Mouse (Mus musculus) CH12.LX (cell line): ENCODE data around the gene Gm49416. TPM values are rescaled to one million over a fixed set of nuclear protein-coding genes. Genes with fewer than 3 reads are reported as not detected.

Source experiments
- DNase-seq: peaks from one replicate; pipeline ENCODE4 v3.0.0-alpha.2; 2013; ENCODE audit errors: extremely low read depth
- H3K27ac ChIP-seq: 2 replicates; pipeline ENCODE4 v1.5.1; 2012; ENCODE audit warnings: low read depth, mild to moderate bottlenecking, control low read depth, moderate library complexity; ENCODE audit not compliant: insufficient read depth
- H3K27me3 ChIP-seq: replicated peaks from 2 replicates; pipeline ENCODE3; 2012; ENCODE audit warnings: inconsistent platforms
- H3K36me3 ChIP-seq, 2 experiments: replicated peaks in 1 of 2; 2 replicates each; pipeline versions ENCODE3 to v1.6.1; 2012; ENCODE audit warnings: inconsistent platforms in 1 of 2, low read length in 1 of 2, mild to moderate bottlenecking in 1 of 2, mixed read lengths in 1 of 2, moderate library complexity in 1 of 2; ENCODE audit not compliant: control insufficient read depth in 1 of 2, insufficient read depth in 1 of 2
- H3K4me1 ChIP-seq, 2 experiments: 2 replicates each; pipeline ENCODE4 v1.6.1; 2012; ENCODE audit warnings: inconsistent platforms in 1 of 2, moderate library complexity in 1 of 2; ENCODE audit not compliant: insufficient read depth in 2 of 2, control insufficient read depth in 1 of 2
- H3K4me2 ChIP-seq: 2 replicates; pipeline ENCODE4 v1.6.1; 2012; ENCODE audit warnings: low read depth, mild to moderate bottlenecking, control low read depth; ENCODE audit not compliant: poor library complexity, insufficient read depth, severe bottlenecking
- H3K4me3 ChIP-seq, 3 experiments: fragments of 150-350 bp in 1 of 3; sonication (generic) in 1 of 3; replicated peaks in 1 of 3; 2 replicates each; pipeline versions ENCODE3 to v1.5.1; 2011 to 2012; ENCODE audit warnings: low read depth in 2 of 3, low read length in 2 of 3, mild to moderate bottlenecking in 2 of 3, moderate library complexity in 2 of 3, control low read depth in 1 of 3, improper control_type of control experiment in 1 of 3, inconsistent platforms in 1 of 3, mixed read lengths in 1 of 3; ENCODE audit not compliant: poor library complexity in 1 of 3
- H3K79me2 ChIP-seq: replicated peaks from 2 replicates; pipeline ENCODE4 v1.6.1; 2012; ENCODE audit warnings: mild to moderate bottlenecking, moderate library complexity; ENCODE audit not compliant: control insufficient read depth, poor library complexity, insufficient read depth, severe bottlenecking; ENCODE audit errors: extremely low read depth
- H3K9ac ChIP-seq: 2 replicates; pipeline ENCODE4 v1.6.1; 2012; ENCODE audit warnings: low read depth, mild to moderate bottlenecking, control low read depth, moderate library complexity; ENCODE audit not compliant: insufficient read depth
- H3K9me3 ChIP-seq: replicated peaks from 2 replicates; pipeline ENCODE3; 2012; ENCODE audit warnings: low read length, inconsistent platforms, mixed read lengths
- BHLHE40 ChIP-seq: IDR thresholded peaks from 2 replicates; pipeline ENCODE4 v1.6.1; 2011; ENCODE audit warnings: mild to moderate bottlenecking, low read depth, low read length, improper control_type of control experiment
- CHD1 ChIP-seq: IDR thresholded peaks from 2 replicates; pipeline ENCODE4 v1.6.1; 2012; ENCODE audit warnings: low read depth, low read length, improper control_type of control experiment, inconsistent platforms
- E2F4 ChIP-seq: IDR thresholded peaks from 2 replicates; pipeline ENCODE4 v1.6.1; 2011; ENCODE audit warnings: low read depth, low read length, improper control_type of control experiment; ENCODE audit not compliant: insufficient replicate concordance
- ELF1 ChIP-seq: IDR thresholded peaks from 2 replicates; pipeline ENCODE4 v1.6.1; 2014; ENCODE audit warnings: low read depth, mild to moderate bottlenecking, inconsistent platforms, low read length, improper control_type of control experiment
- ETS1 ChIP-seq: conservative IDR thresholded peaks from 2 replicates; pipeline ENCODE4 v1.6.1; 2012; ENCODE audit warnings: low read depth, mild to moderate bottlenecking, inconsistent platforms, low read length, improper control_type of control experiment, moderate library complexity
- GABPA ChIP-seq: IDR thresholded peaks from 2 replicates; pipeline ENCODE4 v1.6.1; 2012; ENCODE audit warnings: low read depth, low read length, improper control_type of control experiment, inconsistent platforms; ENCODE audit not compliant: insufficient replicate concordance
- HCFC1 ChIP-seq: IDR thresholded peaks from 2 replicates; pipeline ENCODE4 v1.6.1; 2012; ENCODE audit warnings: low read depth, mild to moderate bottlenecking, inconsistent platforms, low read length, improper control_type of control experiment
- IRF4 ChIP-seq: IDR thresholded peaks from 2 replicates; pipeline ENCODE4 v1.6.1; 2014; ENCODE audit warnings: low read depth, mild to moderate bottlenecking, inconsistent platforms, low read length, improper control_type of control experiment
- JUN ChIP-seq: IDR thresholded peaks from 2 replicates; pipeline ENCODE4 v1.6.1; 2011; ENCODE audit warnings: low read depth, mild to moderate bottlenecking, low read length, improper control_type of control experiment, moderate library complexity; ENCODE audit not compliant: insufficient read depth
- JUND ChIP-seq: conservative IDR thresholded peaks from 2 replicates; pipeline ENCODE4 v1.6.1; 2011; ENCODE audit warnings: low read depth, low read length, improper control_type of control experiment
- KAT2A ChIP-seq: IDR thresholded peaks from 2 replicates; pipeline ENCODE4 v1.6.1; 2012; ENCODE audit warnings: low read length, improper control_type of control experiment, inconsistent platforms; ENCODE audit not compliant: insufficient replicate concordance
- MAFK ChIP-seq: IDR thresholded peaks from 2 replicates; pipeline ENCODE4 v1.6.1; 2011; ENCODE audit warnings: low read length, improper control_type of control experiment; ENCODE audit not compliant: insufficient replicate concordance
- MAX ChIP-seq: IDR thresholded peaks from 2 replicates; pipeline ENCODE4 v1.6.1; 2011; ENCODE audit warnings: low read length, improper control_type of control experiment
- MAZ ChIP-seq: IDR thresholded peaks from 2 replicates; pipeline ENCODE4 v1.6.1; 2012; ENCODE audit warnings: low read depth, mild to moderate bottlenecking, inconsistent platforms, low read length, improper control_type of control experiment, moderate library complexity
- MEF2A ChIP-seq: IDR thresholded peaks from 2 replicates; pipeline ENCODE4 v1.6.1; 2014; ENCODE audit warnings: low read depth, mild to moderate bottlenecking, inconsistent platforms, low read length, improper control_type of control experiment, borderline replicate concordance
- MXI1 ChIP-seq: IDR thresholded peaks from 2 replicates; pipeline ENCODE4 v1.6.1; 2011; ENCODE audit warnings: mild to moderate bottlenecking, low read depth, low read length, improper control_type of control experiment
- MYC ChIP-seq: IDR thresholded peaks from 2 replicates; pipeline ENCODE4 v1.6.1; 2011; ENCODE audit warnings: low read depth, mild to moderate bottlenecking, improper control_type of control experiment, low read length
- NELFE ChIP-seq: IDR thresholded peaks from 2 replicates; pipeline ENCODE4 v1.6.1; 2011; ENCODE audit warnings: low read depth, low read length, improper control_type of control experiment
- NRF1 ChIP-seq: IDR thresholded peaks from 2 replicates; pipeline ENCODE4 v1.6.1; 2014; ENCODE audit warnings: low read depth, mild to moderate bottlenecking, inconsistent platforms, low read length, improper control_type of control experiment, moderate library complexity
- PAX5 ChIP-seq: IDR thresholded peaks from 2 replicates; pipeline ENCODE4 v1.6.1; 2012; ENCODE audit warnings: low read length, inconsistent platforms, mixed read lengths
- POLR2A ChIP-seq: IDR thresholded peaks from 2 replicates; pipeline ENCODE4 v1.6.1; 2011; ENCODE audit warnings: low read depth, mild to moderate bottlenecking, improper control_type of control experiment, low read length
- POLR2AphosphoS2 ChIP-seq: IDR thresholded peaks from 2 replicates; pipeline ENCODE4 v1.6.1; 2011; ENCODE audit warnings: low read depth, low read length, improper control_type of control experiment
- RAD21 ChIP-seq: IDR thresholded peaks from 2 replicates; pipeline ENCODE4 v1.6.1; 2011; ENCODE audit warnings: low read depth, mild to moderate bottlenecking, low read length, improper control_type of control experiment, moderate library complexity
- SIN3A ChIP-seq: IDR thresholded peaks from 2 replicates; pipeline ENCODE4 v1.6.1; 2012; ENCODE audit warnings: low read length, improper control_type of control experiment, inconsistent platforms
- SMC3 ChIP-seq: IDR thresholded peaks from 2 replicates; pipeline ENCODE4 v1.6.1; 2011; ENCODE audit warnings: low read depth, low read length, improper control_type of control experiment
- TBP ChIP-seq: conservative IDR thresholded peaks from 2 replicates; pipeline ENCODE4 v1.6.1; 2011; ENCODE audit warnings: low read depth, low read length, improper control_type of control experiment
- TCF12 ChIP-seq: IDR thresholded peaks from 2 replicates; pipeline ENCODE4 v1.6.1; 2014; ENCODE audit warnings: low read depth, mild to moderate bottlenecking, inconsistent platforms, low read length, improper control_type of control experiment
- UBTF ChIP-seq: IDR thresholded peaks from 2 replicates; pipeline ENCODE4 v1.6.1; 2012; ENCODE audit warnings: low read depth, mild to moderate bottlenecking, inconsistent platforms, low read length, improper control_type of control experiment, moderate library complexity
- USF1 ChIP-seq: IDR thresholded peaks from 2 replicates; pipeline ENCODE4 v1.6.1; 2014; ENCODE audit warnings: low read depth, mild to moderate bottlenecking, inconsistent platforms, low read length, improper control_type of control experiment
- ZC3H11A ChIP-seq: IDR thresholded peaks from 2 replicates; pipeline ENCODE4 v1.6.1; 2012; ENCODE audit warnings: low read depth, mild to moderate bottlenecking, inconsistent platforms, low read length, improper control_type of control experiment
- ZKSCAN1 ChIP-seq: IDR thresholded peaks from 2 replicates; pipeline ENCODE4 v1.6.1; 2012; ENCODE audit warnings: low read depth, inconsistent platforms, low read length, improper control_type of control experiment, borderline replicate concordance
- ZMIZ1 ChIP-seq: IDR thresholded peaks from 2 replicates; pipeline ENCODE4 v1.6.1; 2012; ENCODE audit warnings: low read depth, mild to moderate bottlenecking, inconsistent platforms, low read length, improper control_type of control experiment
- ZNF384 ChIP-seq: IDR thresholded peaks from 2 replicates; pipeline ENCODE4 v1.6.1; 2012; ENCODE audit warnings: low read depth, low read length, improper control_type of control experiment, inconsistent platforms
- dilution Hi-C: fragments of 300-500 bp; cut with MboI; formaldehyde crosslinking; loops from 2 replicates; pipeline ENCODE4 v1.14.3; 2020; ENCODE audit warnings: low sequenced_read_pairs; ENCODE audit not compliant: extremely low pct_unique_long_range_greater_than_20kb, extremely low pct_ligation_motif_present
- in situ Hi-C: fragments of 300-500 bp; cut with MboI; formaldehyde crosslinking; loops from 3 replicates; pipeline ENCODE4 v1.14.3; 2019; ENCODE audit warnings: low sequenced_read_pairs, low pct_ligation_motif_present, low pct_unique_long_range_greater_than_20kb, mixed read lengths
- polyA plus RNA-seq: library from polyadenylated mRNA; unstranded; fragments of >175 nt; gene quantifications from 2 replicates; pipeline ENCODE4 v1.2.1, GENCODE M21; 2012; ENCODE audit warnings: low read depth; ENCODE audit not compliant: insufficient read length
- total RNA-seq, 2 experiments: library from RNA; depleted of rRNA; stranded (reverse); fragments of 300-350 nt in 1 of 2; fragments of >200 nt in 1 of 2; gene quantifications; 2 replicates each; pipeline ENCODE4 v1.2.3; 2012 to 2014

Gm49416 gene
- total and polyA plus RNA-seq, 3 experiments, result 11.1 TPM; not detected in 2

GRCm38 (mm10) chr19:8880311-8881033 is 8.3 kb upstream of the Gm49416 start, which contains the start of gene Uqcc3:
Gene Uqcc3, minus strand, starts transcription at chr19:8880923.
- dilution Hi-C loops, result no loop called here
- H3K36me3 ChIP-seq, result peaks cover 7 to 32% of the 10 kb centered on the region in 2 experiments
- TF ChIP-seq MAZ (peak; percentile 86), POLR2A (peak; percentile 87), USF1 (peak; percentile 58), GABPA (0 out of 2 replicates have a peak, but pooled peaks have one; percentile 17), KAT2A (peak; percentile 57; the same call in 1 of the 2 replicates), NELFE (peak; percentile 91), ETS1 (peak; percentile 65), E2F4 (no peak), ELF1 (peak; percentile 80), SMC3 (no peak), MAX (peak; percentile 99), PAX5 (no peak), ZC3H11A (no peak), JUND (no peak), MEF2A (peak; percentile 9; the same call in 1 of the 2 replicates), ZNF384 (peak; percentile 96), HCFC1 (peak; percentile 86), MYC (peak; percentile 98), NRF1 (peak; percentile 56; the same call in 1 of the 2 replicates), MAFK (no peak), RAD21 (no peak), CHD1 (peak; percentile 86; the same call in 1 of the 2 replicates), ZKSCAN1 (no peak), JUN (no peak), TBP (peak; percentile 90), BHLHE40 (peak; percentile 100), UBTF (peak; percentile 43; the same call in 1 of the 2 replicates), POLR2AphosphoS2 (peak; percentile 86; the same call in 1 of the 2 replicates), IRF4 (peak; percentile 63), MXI1 (peak; percentile 99), ZMIZ1 (peak; percentile 83), SIN3A (peak; percentile 100), TCF12 (peak; percentile 91)
- in situ Hi-C loops, result no loop called here
- peak within 1 kb of the TSS; percentile 88 for H3K9ac ChIP-seq
- peaks cover 0 to 16% of the 10 kb centered on the region in 2 experiments; a peak in 3 of 4 replicates for H3K4me1 ChIP-seq
- no peaks in the 10 kb centered on the region for H3K27me3 ChIP-seq
- H3K9me3 ChIP-seq, result no peaks in the 10 kb centered on the region
- no peaks in the 10 kb centered on the region for H3K79me2 ChIP-seq
- peak within 1 kb of the TSS; percentile 90 to 97 (median 95) for H3K4me3 ChIP-seq
- H3K27ac ChIP-seq, result peak within 1 kb of the TSS; percentile 77
- DNase-seq, result peak; percentile 88
- peak within 1 kb of the TSS; percentile 72 for H3K4me2 ChIP-seq
